Mouse (Mus musculus): ENCODE data around the gene Zfp13.

GRCm38 (mm10) chr17:23571084-23571483 is 28.2 kb downstream of the Zfp13 start:
- TF ChIP-seq CTCF (IDR thresholded peaks at IDR 0.05; ENCODE audit: low read depth) (peak; percentile 59), EP300 (optimal IDR thresholded peaks at IDR 0.05) (no peak)

Data from stomach, postnatal 0 days (tissue).